Mouse (Mus musculus): ENCODE measurements around the gene Ankrd9. TPM values are rescaled to one million over a fixed set of nuclear protein-coding genes. Genes with fewer than 3 reads are reported as not detected.

The Ankrd9 gene
- polyA plus RNA-seq, 1 experiment from 2014 or later = 13.6 TPM

DNA sequence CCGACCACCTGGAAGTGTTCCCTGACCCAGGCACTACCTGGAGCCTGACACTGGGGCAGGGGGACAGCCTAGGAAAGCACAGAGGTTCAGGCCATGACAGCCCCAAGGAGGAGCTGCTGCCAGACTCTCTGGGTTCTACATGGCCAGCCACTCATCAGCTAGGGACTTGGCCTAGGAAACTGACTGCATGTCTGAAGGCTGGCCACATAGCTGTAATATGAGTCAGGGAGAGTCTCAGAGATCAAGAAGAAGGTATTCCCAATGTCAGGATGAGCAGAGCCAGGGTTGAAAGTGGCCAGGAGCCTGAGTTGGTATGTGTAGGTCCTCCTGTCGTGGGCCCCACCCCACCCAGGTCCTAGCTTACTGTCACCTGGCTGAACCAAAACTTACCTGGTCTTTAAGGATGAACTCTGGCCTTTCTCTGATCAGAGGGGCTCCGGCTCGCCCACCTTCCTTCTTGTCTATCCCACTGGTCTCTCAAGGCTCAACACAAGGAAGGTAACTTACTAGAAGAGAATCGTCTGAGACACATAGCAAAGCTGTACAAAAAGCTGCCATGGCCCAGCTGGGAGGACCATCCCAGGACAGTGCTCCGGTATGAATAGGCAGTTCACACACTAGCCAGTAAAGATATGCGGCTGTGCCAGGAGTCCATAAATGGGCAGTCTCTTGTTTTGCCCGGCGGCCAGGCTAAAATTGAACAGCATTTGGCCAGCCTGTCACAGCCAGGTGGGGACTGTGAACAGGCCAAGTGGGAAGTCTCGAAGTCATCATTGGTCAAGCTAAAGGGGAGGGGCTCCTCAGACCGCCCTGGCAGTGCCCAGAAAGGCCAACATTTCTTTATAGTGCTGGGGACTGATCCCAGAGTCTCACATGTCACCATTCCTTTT, 7.9 kb upstream of the Ankrd9 start:
- 78% methylated on average over 11 of the region's 11 CpGs for WGBS
- H3K4me3 ChIP-seq = no peak overlapping the region
- no peaks in the 10 kb centered on the region for H3K9me3 ChIP-seq
- H3K27me3 ChIP-seq = no peaks in the 10 kb centered on the region
- H3K4me2 ChIP-seq = no peak overlapping the region
- no peaks in the 10 kb centered on the region for H3K36me3 ChIP-seq
- H3K9ac ChIP-seq = no peak overlapping the region
- H3K27ac ChIP-seq = no peak overlapping the region
- no peak for ATAC-seq (ENCODE audit: borderline replicate concordance, extremely low read depth, low FRiP score, low TSS enrichment)
- peaks cover 19% of the 10 kb centered on the region for H3K4me1 ChIP-seq

DNA sequence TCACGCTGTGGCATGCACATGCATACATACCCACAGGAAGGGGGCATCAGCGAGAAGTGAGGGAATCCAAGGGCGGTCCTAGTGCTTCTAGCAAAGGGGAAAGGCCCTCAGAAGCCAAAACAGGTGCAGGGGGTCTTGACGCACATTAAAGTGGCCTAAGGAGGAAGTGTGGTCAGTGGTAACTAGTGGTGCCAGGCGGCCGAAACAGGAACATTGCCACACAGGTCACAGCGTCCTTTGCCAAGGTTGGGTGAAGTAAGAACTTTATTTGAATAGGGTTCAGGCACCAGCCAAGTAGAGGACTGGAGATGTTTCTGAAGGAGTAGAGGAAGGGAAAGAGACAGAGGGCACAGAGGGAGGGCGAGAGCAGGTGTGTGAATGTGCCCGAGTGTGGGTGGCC, 6.3 kb upstream of the Ankrd9 start:
- Histone ChIP-seq H3K9me3 (no peaks in the 10 kb centered on the region), H3K9ac (no peak overlapping the region), H3K36me3 (no peaks in the 10 kb centered on the region), H3K27me3 (no peaks in the 10 kb centered on the region), H3K4me2 (no peak overlapping the region), H3K4me3 (no peak overlapping the region), H3K27ac (no peak overlapping the region), H3K4me1 (peaks cover 12% of the 10 kb centered on the region)
- 77% methylated on average over 9 of the region's 9 CpGs for whole genome bisulfite sequencing
- no peak for ATAC-seq (ENCODE audit: borderline replicate concordance, extremely low read depth, low FRiP score, low TSS enrichment)

DNA sequence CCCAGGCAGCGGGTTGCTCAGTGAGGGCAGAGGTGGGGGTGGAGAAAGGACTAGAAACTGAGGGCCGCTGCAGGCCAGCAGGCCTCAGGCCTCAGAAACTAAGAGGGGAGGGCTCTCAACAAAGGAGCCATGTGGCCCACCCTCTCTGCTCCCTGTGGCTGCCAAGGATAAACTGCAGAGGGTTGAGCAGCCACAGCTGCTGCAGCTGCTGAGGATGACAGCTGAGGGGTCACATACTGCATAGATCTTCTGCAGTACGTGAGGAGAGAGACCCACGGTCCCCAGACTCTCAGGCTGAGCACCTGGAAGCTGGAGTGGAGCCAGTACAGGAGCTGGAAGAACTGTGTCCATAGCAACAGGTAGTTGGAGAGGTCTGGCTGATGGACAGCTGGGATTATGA, 5.8 kb upstream of the Ankrd9 start:
- Histone ChIP-seq H3K4me2 (no peak overlapping the region), H3K9me3 (no peaks in the 10 kb centered on the region), H3K4me1 (peaks cover 12% of the 10 kb centered on the region), H3K4me3 (no peak overlapping the region), H3K27me3 (no peaks in the 10 kb centered on the region), H3K27ac (0 out of 2 replicates have a peak overlapping the region, but pooled peaks have one; percentile 33), H3K9ac (no peak overlapping the region), H3K36me3 (no peaks in the 10 kb centered on the region)
- 15% methylated on average over 4 of the region's 4 CpGs for whole genome bisulfite sequencing
- peak; percentile 81 for ATAC-seq (ENCODE audit: borderline replicate concordance, extremely low read depth, low FRiP score, low TSS enrichment)

DNA sequence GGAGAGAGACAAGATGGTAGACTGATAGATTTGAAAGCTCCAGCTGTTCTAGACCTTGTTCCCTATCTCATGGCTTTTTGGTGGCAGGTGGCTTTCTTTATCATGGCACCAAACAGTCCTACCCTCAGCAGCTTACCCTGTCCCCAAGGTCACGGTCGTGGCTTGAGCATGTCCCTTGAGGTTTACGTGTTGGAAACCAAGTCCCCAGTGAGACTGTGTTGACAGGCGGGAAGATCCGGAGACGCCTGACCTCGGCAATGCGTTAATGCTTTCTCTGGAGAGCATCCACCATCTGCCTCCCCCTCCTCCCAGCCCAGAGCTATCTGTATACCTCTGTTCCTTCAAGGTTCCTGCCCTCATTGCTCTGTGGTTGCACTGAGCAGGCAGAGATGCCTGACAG, 4.9 kb upstream of the Ankrd9 start:
- peaks cover 12% of the 10 kb centered on the region for H3K4me1 ChIP-seq
- no peak overlapping the region for H3K9ac ChIP-seq
- H3K27me3 ChIP-seq = no peaks in the 10 kb centered on the region
- WGBS = 69% methylated on average over 8 of the region's 8 CpGs
- no peak for ATAC-seq (ENCODE audit: borderline replicate concordance, extremely low read depth, low FRiP score, low TSS enrichment)
- H3K4me3 ChIP-seq = no peak overlapping the region
- no peaks in the 10 kb centered on the region for H3K36me3 ChIP-seq
- no peaks in the 10 kb centered on the region for H3K9me3 ChIP-seq
- no peak overlapping the region for H3K4me2 ChIP-seq
- H3K27ac ChIP-seq = no peak overlapping the region

DNA sequence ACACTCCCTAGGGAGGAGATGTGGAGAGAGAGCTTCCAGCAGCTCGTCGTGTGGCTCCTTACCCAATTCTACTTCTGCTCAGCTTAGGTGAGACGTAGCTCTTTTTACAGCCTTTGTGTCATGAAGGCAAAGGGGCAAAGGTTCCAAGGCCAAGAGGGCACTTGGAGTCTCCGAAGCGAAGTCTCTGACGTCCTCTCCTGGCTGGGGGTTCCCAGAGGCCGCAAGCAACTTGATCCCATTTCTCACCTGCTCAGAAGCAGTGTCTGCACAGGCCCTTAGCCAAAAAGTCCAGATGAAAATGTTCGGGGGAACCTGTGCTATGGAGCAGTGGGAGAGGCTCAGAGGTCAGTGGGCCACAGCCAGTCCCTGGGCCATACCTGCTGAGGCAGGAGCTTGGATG, 4.2 kb upstream of the Ankrd9 start:
- Histone ChIP-seq H3K9me3 (no peaks in the 10 kb centered on the region), H3K27ac (no peak overlapping the region), H3K4me2 (no peak overlapping the region), H3K36me3 (no peaks in the 10 kb centered on the region), H3K9ac (no peak overlapping the region), H3K27me3 (no peaks in the 10 kb centered on the region), H3K4me1 (peaks cover 17% of the 10 kb centered on the region), H3K4me3 (no peak overlapping the region)
- ATAC-seq (ENCODE audit: borderline replicate concordance, extremely low read depth, low FRiP score, low TSS enrichment) = no peak
- WGBS = 72% methylated on average over 8 of the region's 8 CpGs

DNA sequence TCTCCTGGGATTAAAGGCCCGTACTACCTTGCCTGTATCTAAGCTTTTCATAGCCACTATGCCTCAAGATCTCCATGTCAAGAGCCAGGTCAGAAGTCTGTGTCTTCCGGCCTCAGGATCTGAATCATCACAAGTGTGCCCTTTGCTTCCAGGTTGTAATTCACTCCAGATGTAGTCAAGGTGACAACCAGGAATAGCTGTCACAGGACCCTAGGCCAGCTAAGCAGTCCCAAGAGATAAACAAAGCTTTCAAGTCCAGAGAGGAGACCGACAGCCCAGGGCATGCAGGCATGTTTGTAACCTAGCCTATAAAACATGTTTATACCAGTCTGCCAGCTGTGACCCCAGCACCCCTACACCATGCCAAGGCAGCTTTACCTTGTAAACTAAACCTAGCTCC, 2.9 kb upstream of the Ankrd9 start:
- Histone ChIP-seq H3K4me3 (no peak overlapping the region), H3K9ac (no peak overlapping the region), H3K27me3 (no peaks in the 10 kb centered on the region), H3K36me3 (peaks cover 6% of the 10 kb centered on the region), H3K27ac (no peak overlapping the region), H3K4me1 (peaks cover 24% of the 10 kb centered on the region), H3K9me3 (no peaks in the 10 kb centered on the region), H3K4me2 (no peak overlapping the region)
- WGBS = 71% methylated on average over 3 of the region's 3 CpGs
- ATAC-seq (ENCODE audit: borderline replicate concordance, extremely low read depth, low FRiP score, low TSS enrichment) = no peak

DNA sequence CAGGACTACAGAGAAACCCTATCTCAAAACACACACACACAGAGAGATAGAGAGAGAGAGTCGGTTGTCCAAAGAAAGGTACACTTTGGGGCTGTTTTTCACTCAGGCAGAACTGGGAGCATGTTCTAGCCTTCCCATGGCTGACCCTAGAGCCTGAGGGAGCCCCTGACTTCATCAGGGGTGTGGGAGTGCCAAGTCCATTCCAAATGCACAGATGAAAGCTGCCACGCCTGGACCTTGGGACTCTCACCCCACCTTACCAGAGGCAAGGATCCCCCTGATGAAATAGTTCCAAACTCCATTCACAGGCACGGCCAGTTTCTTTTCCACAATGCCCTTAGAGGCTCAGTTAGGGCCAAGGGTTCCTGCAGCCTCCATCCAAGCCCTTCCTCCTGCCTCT, 968 bp upstream of the Ankrd9 start:
- Histone ChIP-seq H3K36me3 (peaks cover 17% of the 10 kb centered on the region), H3K4me2 (peak overlapping the region; percentile 99; the same call in 1 of the 2 replicates), H3K27ac (peak overlapping the region; percentile 56; the same call in 1 of the 2 replicates), H3K4me3 (no peak overlapping the region; the same call in 1 of the 2 replicates), H3K27me3 (no peaks in the 10 kb centered on the region), H3K4me1 (peaks cover 21% of the 10 kb centered on the region), H3K9ac (no peak overlapping the region), H3K9me3 (no peaks in the 10 kb centered on the region)
- ATAC-seq (ENCODE audit: borderline replicate concordance, extremely low read depth, low FRiP score, low TSS enrichment) = no peak
- 67% methylated on average over 3 of the region's 3 CpGs for WGBS

DNA sequence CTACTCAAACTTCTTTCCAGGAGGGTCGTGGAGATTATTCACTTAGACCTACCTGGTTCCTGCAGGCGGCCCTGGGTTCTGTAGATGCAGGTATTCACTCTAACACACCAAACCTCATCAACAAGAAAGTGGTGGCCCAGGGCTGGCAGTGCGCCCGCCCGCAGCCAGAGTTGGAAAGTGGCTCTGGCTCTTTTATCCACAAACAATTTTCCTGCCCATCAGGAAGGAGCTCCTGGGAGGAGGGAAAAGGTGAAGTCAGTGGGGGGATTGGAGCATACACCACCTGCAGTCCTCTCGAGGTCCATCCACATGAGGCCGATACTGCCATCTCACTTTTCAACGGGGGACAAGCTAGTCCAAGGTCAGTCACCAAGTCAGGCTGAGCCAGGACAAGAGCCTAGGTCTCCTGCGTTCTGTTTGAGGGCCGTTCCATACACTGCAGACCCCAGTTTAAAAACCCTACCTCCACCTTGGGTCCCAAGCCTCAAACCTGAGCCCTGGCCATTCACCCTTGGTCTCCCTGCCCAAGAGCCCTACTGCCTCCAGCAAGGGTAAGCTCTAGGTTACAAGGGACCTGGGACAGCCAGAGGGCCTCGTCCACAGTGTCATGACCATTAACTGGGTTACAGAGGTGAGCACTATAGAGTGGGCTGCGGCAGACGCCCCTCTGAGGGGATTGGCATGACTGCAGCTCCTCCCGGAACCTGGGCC, 789 bp downstream of the Ankrd9 start:
- H3K27ac ChIP-seq = peak overlapping the region; percentile 79
- peak overlapping the region; percentile 86 for H3K4me3 ChIP-seq
- H3K4me1 ChIP-seq = peaks cover 12% of the 10 kb centered on the region
- H3K9ac ChIP-seq = peak overlapping the region; percentile 76
- 36% methylated on average over 14 of the region's 14 CpGs for WGBS
- no peak for ATAC-seq (ENCODE audit: borderline replicate concordance, extremely low read depth, low FRiP score, low TSS enrichment)
- no peaks in the 10 kb centered on the region for H3K27me3 ChIP-seq
- no peaks in the 10 kb centered on the region for H3K9me3 ChIP-seq
- peaks cover 22% of the 10 kb centered on the region for H3K36me3 ChIP-seq
- peak overlapping the region; percentile 99 for H3K4me2 ChIP-seq

DNA sequence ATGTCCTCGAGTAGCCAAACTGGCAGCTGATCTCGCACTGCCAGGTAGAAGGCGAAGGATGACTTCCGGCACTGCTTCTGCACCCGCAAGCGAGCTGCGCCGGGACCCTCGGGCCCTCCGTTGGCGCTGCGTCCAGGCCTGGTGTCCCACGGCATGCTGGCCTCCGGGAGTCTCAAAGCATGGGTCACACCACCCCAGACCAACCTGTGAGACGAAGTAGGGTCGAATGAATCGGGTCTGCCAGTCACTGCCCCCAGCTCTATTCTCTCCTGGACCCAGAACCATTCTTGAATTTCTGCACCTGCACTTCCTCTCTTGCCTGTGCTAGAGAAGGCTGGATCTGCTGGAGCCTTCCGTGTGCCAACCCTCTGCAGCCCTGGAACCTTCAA, 1.5 kb downstream of the Ankrd9 start:
- Histone ChIP-seq H3K4me3 (0 out of 2 replicates have a peak overlapping the region, but pooled peaks have one; percentile 86), H3K9ac (no peak overlapping the region), H3K36me3 (peaks cover 26% of the 10 kb centered on the region), H3K27ac (no peak overlapping the region), H3K27me3 (no peaks in the 10 kb centered on the region), H3K4me1 (peaks cover 12% of the 10 kb centered on the region), H3K9me3 (no peaks in the 10 kb centered on the region), H3K4me2 (peak overlapping the region; percentile 99; the same call in 1 of the 2 replicates)
- WGBS = 92% methylated on average over 18 of the region's 18 CpGs
- no peak for ATAC-seq (ENCODE audit: borderline replicate concordance, extremely low read depth, low FRiP score, low TSS enrichment)

DNA sequence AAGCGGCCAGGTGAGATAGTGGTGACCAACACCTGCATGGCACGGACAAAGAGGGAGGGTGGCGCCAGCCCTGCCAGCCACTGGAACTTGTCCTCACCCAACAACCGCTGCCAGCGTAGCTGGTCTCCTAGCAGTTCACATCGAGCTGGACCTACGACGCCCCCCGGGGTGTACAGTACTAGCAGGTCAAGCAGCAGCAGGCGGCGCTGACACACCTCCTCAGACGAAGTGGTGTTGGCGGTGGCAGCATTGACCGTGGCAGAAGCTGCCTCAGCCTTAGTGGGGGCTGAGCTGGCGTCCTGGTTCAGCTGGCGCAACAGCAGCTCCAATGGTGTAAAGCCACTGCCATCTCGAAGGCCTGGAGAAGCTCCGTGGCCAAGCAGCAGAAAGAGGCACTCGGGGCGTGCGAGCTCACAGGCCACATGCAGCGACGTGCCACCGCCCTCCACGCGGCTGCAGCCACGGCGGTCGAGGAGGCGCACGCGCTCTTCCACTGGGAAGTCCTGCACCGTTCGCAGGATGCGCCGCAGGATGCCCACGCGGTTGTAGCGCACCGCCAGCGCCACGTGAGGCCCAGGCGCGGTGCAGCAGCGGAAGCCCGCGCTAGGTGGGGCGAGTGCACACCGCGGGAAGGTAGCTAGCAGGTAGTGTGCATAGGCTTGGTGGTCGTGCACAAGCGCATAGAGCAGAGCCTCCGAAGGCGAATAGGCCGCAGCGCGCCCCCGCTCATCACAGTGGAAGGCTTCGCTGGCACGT, 2.1 kb downstream of the Ankrd9 start:
- H3K4me3 ChIP-seq = no peak overlapping the region
- no peaks in the 10 kb centered on the region for H3K9me3 ChIP-seq
- 90% methylated on average over 60 of the region's 60 CpGs for WGBS
- ATAC-seq (ENCODE audit: borderline replicate concordance, extremely low read depth, low FRiP score, low TSS enrichment) = no peak
- no peak overlapping the region for H3K27ac ChIP-seq
- no peak overlapping the region for H3K9ac ChIP-seq
- H3K36me3 ChIP-seq = peaks cover 28% of the 10 kb centered on the region
- peaks cover 12% of the 10 kb centered on the region for H3K4me1 ChIP-seq
- H3K27me3 ChIP-seq = no peaks in the 10 kb centered on the region
- H3K4me2 ChIP-seq = no peak overlapping the region

DNA sequence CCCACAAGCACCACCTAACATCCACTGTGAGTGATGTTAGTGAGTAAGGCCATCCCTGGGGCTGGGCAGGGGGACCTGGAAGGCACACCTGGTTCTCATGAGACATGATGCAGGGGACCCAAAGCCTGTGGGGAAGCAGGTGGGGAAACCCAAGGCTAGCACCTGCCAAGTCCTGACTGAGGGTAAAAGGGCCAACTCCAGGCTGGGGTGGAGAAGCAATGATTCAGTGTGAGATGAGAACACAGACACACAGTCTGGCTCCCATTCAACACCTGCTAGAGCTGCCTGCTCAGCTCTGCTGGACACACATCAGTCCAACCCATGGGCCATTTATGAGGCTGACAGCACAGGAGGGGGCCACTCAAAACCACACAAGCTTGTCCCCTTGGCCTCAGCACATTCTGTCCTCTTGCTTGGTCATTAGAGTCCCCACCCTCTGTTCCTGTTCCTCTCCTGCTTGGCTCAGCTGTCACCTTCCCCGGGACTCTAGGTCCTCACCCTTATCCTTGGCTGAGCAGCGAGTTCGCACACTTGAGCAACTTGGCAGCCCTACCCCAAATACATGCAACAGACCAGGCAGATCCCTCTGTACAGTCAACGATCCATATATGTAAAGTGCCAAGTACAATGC, 2.9 kb downstream of the Ankrd9 start:
- H3K4me3 ChIP-seq = no peak overlapping the region
- peaks cover 12% of the 10 kb centered on the region for H3K4me1 ChIP-seq
- no peaks in the 10 kb centered on the region for H3K27me3 ChIP-seq
- H3K27ac ChIP-seq = no peak overlapping the region
- no peaks in the 10 kb centered on the region for H3K9me3 ChIP-seq
- H3K4me2 ChIP-seq = no peak overlapping the region
- peaks cover 29% of the 10 kb centered on the region for H3K36me3 ChIP-seq
- no peak overlapping the region for H3K9ac ChIP-seq
- ATAC-seq (ENCODE audit: borderline replicate concordance, extremely low read depth, low FRiP score, low TSS enrichment) = no peak
- WGBS = 76% methylated on average over 4 of the region's 4 CpGs

Data from lung, embryonic 15.5 days (tissue).